28 mouse cellular contexts compared by ENCODE assay signal in genomic region chr17:37065993-37066392, GRCm38 (mm10). TPM values are rescaled to one million over a fixed set of nuclear protein-coding genes. Genes with fewer than 3 reads are reported as not detected.
DNase-seq lines count a peak whose midpoint lies in the region; ATAC-seq and TF ChIP-seq lines count a peak whose summit lies in the region.
"Had no signal": no experiment of that assay in that cellular context is flagged by ENCODE, and none has a peak within 500 bp of the region (broad histone marks: within the 10 kb centered on the region; RNA-seq: fewer than 3 reads in every experiment).

No protein-coding gene starts in this region.

- peaks cover 0 to 5% of the 10 kb centered on the region in 2 experiments; a peak in 2 of 4 replicates for H3K36me3 ChIP-seq in MEL (ENCODE audit: control insufficient read depth in 1 of 2, insufficient read depth in 2 of 2, low read length in 2 of 2)
- H3K36me3 ChIP-seq in lung, postnatal 0 days (ENCODE audit: insufficient read depth, low read length), result peaks cover 37% of the 10 kb centered on the region; the same call in 1 of the 2 replicates

- ATAC-seq in common myeloid progenitor, adult 5-6 weeks (replicated peaks; ENCODE audit: low read depth, poor library complexity, severe bottlenecking), result peak; percentile 60
- ATAC-seq in lung, postnatal 0 days, result no peak
- ATAC-seq: forebrain, embryonic 13.5 days; forebrain, embryonic 15.5 days; forebrain, postnatal 0 days; Patski had no signal

- H3K9me3 ChIP-seq in MEL (replicated peaks; ENCODE audit: insufficient read depth, low read length), result no peaks in the 10 kb centered on the region
- H3K9me3 ChIP-seq in lung, postnatal 0 days (ENCODE audit: low read length), result no peaks in the 10 kb centered on the region
- H3K9me3 ChIP-seq: embryonic facial prominence, embryonic 10.5 days; embryonic facial prominence, embryonic 12.5 days; forebrain, embryonic 13.5 days; forebrain, embryonic 15.5 days had no signal

- no peak overlapping the region for H3K4me2 ChIP-seq in lung, postnatal 0 days (replicated peaks; ENCODE audit: low read depth, low read length)
- H3K4me2 ChIP-seq: embryonic facial prominence, embryonic 12.5 days; forebrain, embryonic 13.5 days; forebrain, embryonic 15.5 days had no signal

- 96% methylated on average over 2 of the region's 2 CpGs for WGBS in lung, postnatal 0 days
- WGBS in lung, adult 2 months, result 93% methylated on average over 2 of the region's 2 CpGs

- no peaks in the 10 kb centered on the region for H3K27me3 ChIP-seq in MEL (ENCODE audit: control insufficient read depth in 1 of 2, insufficient read depth in 2 of 2, low read length in 2 of 2)
- no peaks in the 10 kb centered on the region for H3K27me3 ChIP-seq in lung, postnatal 0 days (replicated peaks; ENCODE audit: insufficient read depth, low read length)
- H3K27me3 ChIP-seq: embryonic facial prominence, embryonic 12.5 days; forebrain, embryonic 13.5 days; forebrain, embryonic 15.5 days; Patski had no signal

- no peak for TF ChIP-seq RAD21 in MEL (IDR thresholded peaks at IDR 0.05; ENCODE audit: low read depth, low read length)

- H3K4me1 ChIP-seq in MEL (ENCODE audit: control insufficient read depth in 1 of 2, insufficient read depth in 2 of 2, low read length in 2 of 2), result peaks cover 0 to 3% of the 10 kb centered on the region in 2 experiments; a peak in 1 of 4 replicates
- H3K4me1 ChIP-seq in lung, postnatal 0 days (ENCODE audit: insufficient read depth, low read depth, low read length), result no peaks in the 10 kb centered on the region
- no peaks in the 10 kb centered on the region for H3K4me1 ChIP-seq in lung, adult 2 months (ENCODE audit: control insufficient read depth, insufficient read depth, low read length)
- H3K4me1 ChIP-seq: embryonic facial prominence, embryonic 10.5 days; embryonic facial prominence, embryonic 12.5 days had no signal

- DNase-seq in layer of hippocampus, adult 2 months (ENCODE audit: low spot score in 2 of 2), result no peak
- DNase-seq in layer of hippocampus, postnatal 25 days (ENCODE audit: extremely low spot score in 1 of 2, low spot score in 1 of 2), result no peak
- DNase-seq in MEL (ENCODE audit: low read depth, low spot score), result peak; percentile 76
- no peak for DNase-seq in lung, postnatal 0 days (ENCODE audit: low spot score)
- DNase-seq in lung, adult 2 months, result no peak
- DNase-seq: adrenal gland, adult 2 months; adrenal gland, postnatal 10 days; adrenal gland, postnatal 25 days; cerebellum, adult 11 months; cerebellum, adult 18-20 months; cerebellum, adult 8-10 months; cerebellum, adult 9-11 months; cerebellum, postnatal 14 days; cerebellum, postnatal 36 days; forebrain, postnatal 0 days had no signal

- H3K9ac ChIP-seq in MEL (ENCODE audit: control insufficient read depth, low read depth, low read length, poor library complexity, severe bottlenecking), result no peak overlapping the region
- H3K9ac ChIP-seq in lung, postnatal 0 days (replicated peaks; ENCODE audit: low read depth), result no peak overlapping the region
- H3K9ac ChIP-seq: embryonic facial prominence, embryonic 12.5 days; forebrain, embryonic 13.5 days; forebrain, embryonic 15.5 days; forebrain, postnatal 0 days had no signal

- no peak for TF ChIP-seq POLR2A in MEL (IDR thresholded peaks at IDR 0.05; ENCODE audit: control insufficient read depth in 1 of 2, insufficient read depth in 1 of 2, low read depth in 1 of 2, low read length in 2 of 2, poor library complexity in 1 of 2)
- TF ChIP-seq POLR2A in lung, adult 2 months (IDR thresholded peaks at IDR 0.05; ENCODE audit: borderline replicate concordance, extremely low read depth, low read depth, low read length), result no peak

- peak overlapping the region; percentile 78; the same call in 1 of the 2 replicates for H3K27ac ChIP-seq in layer of hippocampus, adult 2 months
- H3K27ac ChIP-seq in MEL (ENCODE audit: control insufficient read depth, low read depth, low read length), result no peak overlapping the region
- H3K27ac ChIP-seq in lung, postnatal 0 days (ENCODE audit: low read length), result no peak overlapping the region
- H3K27ac ChIP-seq: embryonic facial prominence, embryonic 10.5 days; embryonic facial prominence, embryonic 12.5 days; forebrain, embryonic 13.5 days; forebrain, embryonic 15.5 days had no signal

- no peak overlapping the region for H3K4me3 ChIP-seq in layer of hippocampus, adult 2 months
- no peak overlapping the region for H3K4me3 ChIP-seq in MEL (ENCODE audit: control insufficient read depth in 1 of 2, insufficient read depth in 1 of 2, low read depth in 2 of 2, low read length in 2 of 2)
- no peak overlapping the region for H3K4me3 ChIP-seq in lung, postnatal 0 days (ENCODE audit: low read depth, low read length)
- H3K4me3 ChIP-seq in lung, adult 2 months (replicated peaks; ENCODE audit: extremely low read depth, low read depth, low read length), result no peak overlapping the region
- H3K4me3 ChIP-seq: embryonic facial prominence, embryonic 10.5 days; embryonic facial prominence, embryonic 12.5 days; forebrain, embryonic 13.5 days; forebrain, embryonic 15.5 days had no signal

- no peak for TF ChIP-seq CTCF in layer of hippocampus, adult 2 months (conservative IDR thresholded peaks at IDR 0.05)
- TF ChIP-seq CTCF in MEL (IDR thresholded peaks at IDR 0.05 in 2 of 3, conservative IDR thresholded peaks at IDR 0.05 in 1 of 3; ENCODE audit: control insufficient read depth in 1 of 3, insufficient read depth in 1 of 3, low read depth in 2 of 3, low read length in 3 of 3, poor library complexity in 1 of 3, severe bottlenecking in 1 of 3), result no peak
- no peak for TF ChIP-seq CTCF in lung, postnatal 0 days (IDR thresholded peaks at IDR 0.05)
- no peak for TF ChIP-seq CTCF in lung, adult 2 months (IDR thresholded peaks at IDR 0.05; ENCODE audit: insufficient read depth, low read length)

- no peaks in the 10 kb centered on the region for H3K79me2 ChIP-seq in MEL (ENCODE audit: control insufficient read depth, insufficient read depth, low read length, poor library complexity)

- TF ChIP-seq EP300 in MEL (IDR thresholded peaks at IDR 0.05; ENCODE audit: low read depth in 1 of 2, low read length in 2 of 2), result peak; percentile 58 to 82; a peak in 3 of 4 replicates
- no peak for TF ChIP-seq EP300 in lung, postnatal 0 days (IDR thresholded peaks at IDR 0.05)

TF ChIP-seq in MEL, 35 proteins besides CTCF, POLR2A, EP300 and RAD21 (continues in another document):
- TF ChIP-seq USF2 (IDR thresholded peaks at IDR 0.05; ENCODE audit: borderline replicate concordance in 1 of 2, insufficient read depth in 1 of 2, low read depth in 1 of 2, low read length in 2 of 2) (no peak), BHLHE40 (IDR thresholded peaks at IDR 0.05; ENCODE audit: borderline replicate concordance, low read depth, low read length) (no peak), MAZ (IDR thresholded peaks at IDR 0.05; ENCODE audit: low read depth, low read length) (no peak), CHD2 (IDR thresholded peaks at IDR 0.05; ENCODE audit: low read length) (no peak), TAL1 (IDR thresholded peaks at IDR 0.05; ENCODE audit: low read length) (no peak), POLR2AphosphoS5 (IDR thresholded peaks at IDR 0.05; ENCODE audit: borderline replicate concordance, low read depth, low read length) (no peak)

RNA-seq across cellular contexts. Expression of gene Gabbr1, which starts 20.2 kb away (rescaled TPM):
- 100 to 1,000 TPM; 682 to 738 TPM for total RNA-seq in layer of hippocampus, adult 2 months (2021)
- total RNA-seq in layer of hippocampus, postnatal 25 days (2021), result 100 to 1,000 TPM; 706 to 708 TPM
- 1.5 and 2.2 TPM in 2 replicates for total RNA-seq in MEL (2012; rRNA removed)
- polyA plus RNA-seq in MEL (2012; ENCODE audit: insufficient read depth in 1 of 2, insufficient read length in 2 of 2, low read depth in 1 of 2, low replicate concordance in 2 of 2, missing spikeins in 1 of 2), result 10 to 100 TPM in 1 of 2 experiments, not detected in 1; 14.6 TPM
- 1.3 and 3.5 TPM in 2 replicates for total RNA-seq in common myeloid progenitor, adult 5-6 weeks (2017)
- polyA plus RNA-seq in lung, postnatal 0 days (2015; fragmentation: Nextera tagmentation; extraction: Ambion mirVana), result 5.8 and 6.2 TPM in 2 replicates
- 38.0 and 46.1 TPM in 2 replicates for polyA plus RNA-seq in lung, adult 2 months (2012; rRNA removed)

RNA-seq across cellular contexts. Expression of gene Olfr90, which starts 22.3 kb away (rescaled TPM):
- total RNA-seq in layer of hippocampus, adult 2 months (2021), result not detected
- under 1 TPM in 1 of 2 experiments, not detected in 1; 0.14 TPM for total RNA-seq in layer of hippocampus, postnatal 25 days (2021)
- total RNA-seq in MEL (2012; rRNA removed), result 0.08 TPM in 1 of 2 replicates, not detected in the other
- under 1 TPM in 1 of 2 experiments, not detected in 1; 0.08 TPM for polyA plus RNA-seq in MEL (2012; ENCODE audit: insufficient read depth in 1 of 2, insufficient read length in 2 of 2, low read depth in 1 of 2, low replicate concordance in 2 of 2, missing spikeins in 1 of 2)
- total RNA-seq in common myeloid progenitor, adult 5-6 weeks (2017), result not detected in 2 replicates
- not detected in 2 replicates for polyA plus RNA-seq in lung, postnatal 0 days (2015; fragmentation: Nextera tagmentation; extraction: Ambion mirVana)
- polyA plus RNA-seq in lung, adult 2 months (2012; rRNA removed), result not detected in 2 replicates
- total RNA-seq: adrenal gland, adult 2 months; adrenal gland, postnatal 10 days; adrenal gland, postnatal 25 days; forebrain, postnatal 0 days had no signal
- polyA plus RNA-seq: adrenal gland, adult 2 months; brain, embryonic 14.5 days; C2C12; cortical plate, adult 2 months; embryonic facial prominence, embryonic 10.5 days; embryonic facial prominence, embryonic 12.5 days; embryonic facial prominence, embryonic 14.5 days; forebrain, embryonic 11.5 days; forebrain, embryonic 15.5 days; forebrain, postnatal 0 days; Patski had no signal

RNA-seq across cellular contexts. Expression of gene Olfr91, which starts 32.1 kb away (rescaled TPM):
- total RNA-seq in layer of hippocampus, adult 2 months (2021), result not detected
- not detected for total RNA-seq in layer of hippocampus, postnatal 25 days (2021)
- total RNA-seq in MEL (2012; rRNA removed), result not detected in 2 replicates
- not detected for polyA plus RNA-seq in MEL (2012; ENCODE audit: insufficient read depth in 1 of 2, insufficient read length in 2 of 2, low read depth in 1 of 2, low replicate concordance in 2 of 2, missing spikeins in 1 of 2)
- total RNA-seq in common myeloid progenitor, adult 5-6 weeks (2017), result not detected in 2 replicates
- not detected in 2 replicates for polyA plus RNA-seq in lung, postnatal 0 days (2015; fragmentation: Nextera tagmentation; extraction: Ambion mirVana)
- not detected in 2 replicates for polyA plus RNA-seq in lung, adult 2 months (2012; rRNA removed)
- total RNA-seq: adrenal gland, adult 2 months; adrenal gland, postnatal 10 days; adrenal gland, postnatal 25 days; adrenal gland, postnatal 4 days; forebrain, postnatal 0 days had no signal
- polyA plus RNA-seq: adrenal gland, adult 2 months; brain, embryonic 14.5 days; C2C12; cortical plate, adult 2 months; embryonic facial prominence, embryonic 10.5 days; embryonic facial prominence, embryonic 12.5 days; forebrain, embryonic 13.5 days; forebrain, embryonic 15.5 days; forebrain, postnatal 0 days; Patski had no signal

RNA-seq across cellular contexts. Expression of gene Mog, which starts 42.8 kb away (rescaled TPM):
- total RNA-seq in layer of hippocampus, adult 2 months (2021), result 10 to 100 TPM; 42.6 to 45.6 TPM
- 100 to 1,000 TPM in 1 of 2 experiments, 10 to 100 TPM in 1; 96.8 to 121 TPM for total RNA-seq in layer of hippocampus, postnatal 25 days (2021)
- total RNA-seq in MEL (2012; rRNA removed), result not detected in 2 replicates
- polyA plus RNA-seq in MEL (2012; ENCODE audit: insufficient read depth in 1 of 2, insufficient read length in 2 of 2, low read depth in 1 of 2, low replicate concordance in 2 of 2, missing spikeins in 1 of 2), result not detected
- total RNA-seq in common myeloid progenitor, adult 5-6 weeks (2017), result not detected in 2 replicates
- 0.07 TPM in 1 of 2 replicates, not detected in the other for polyA plus RNA-seq in lung, postnatal 0 days (2015; fragmentation: Nextera tagmentation; extraction: Ambion mirVana)
- not detected in 2 replicates for polyA plus RNA-seq in lung, adult 2 months (2012; rRNA removed)
- total RNA-seq: adrenal gland, adult 2 months; adrenal gland, postnatal 10 days; adrenal gland, postnatal 25 days; adrenal gland, postnatal 4 days; forebrain, postnatal 0 days had no signal
- polyA plus RNA-seq: adrenal gland, adult 2 months; brain, embryonic 14.5 days had no signal

RNA-seq across cellular contexts. Expression of gene Olfr92, which starts 53.9 kb away (rescaled TPM):
- total RNA-seq in layer of hippocampus, adult 2 months (2021), result not detected
- not detected for total RNA-seq in layer of hippocampus, postnatal 25 days (2021)
- total RNA-seq in MEL (2012; rRNA removed), result not detected in 2 replicates
- polyA plus RNA-seq in MEL (2012; ENCODE audit: insufficient read depth in 1 of 2, insufficient read length in 2 of 2, low read depth in 1 of 2, low replicate concordance in 2 of 2, missing spikeins in 1 of 2), result not detected
- total RNA-seq in common myeloid progenitor, adult 5-6 weeks (2017), result not detected in 2 replicates
- polyA plus RNA-seq in lung, postnatal 0 days (2015; fragmentation: Nextera tagmentation; extraction: Ambion mirVana), result not detected in 2 replicates
- polyA plus RNA-seq in lung, adult 2 months (2012; rRNA removed), result not detected in 2 replicates
- total RNA-seq: adrenal gland, adult 2 months; adrenal gland, postnatal 10 days; adrenal gland, postnatal 25 days; adrenal gland, postnatal 4 days; ES-E14; forebrain, postnatal 0 days had no signal
- polyA plus RNA-seq: adrenal gland, adult 2 months; brain, embryonic 14.5 days; C2C12; cortical plate, adult 2 months; embryonic facial prominence, embryonic 10.5 days; embryonic facial prominence, embryonic 12.5 days; embryonic facial prominence, embryonic 14.5 days; forebrain, embryonic 11.5 days; forebrain, embryonic 13.5 days; forebrain, embryonic 15.5 days; forebrain, postnatal 0 days; Patski had no signal

Comparison
In these comparisons a context has a peak if more than half of its experiments do, and no peak if none do; other contexts are left out.
1. RNA of gene Gabbr1, which starts 20.2 kb away (total RNA-seq): 682 to 738 TPM in layer of hippocampus, adult 2 months and 706 to 708 TPM in layer of hippocampus, postnatal 25 days; 1.5 to 2.2 TPM in MEL and 1.3 to 3.5 TPM in common myeloid progenitor, adult 5-6 weeks; every median in the first group is over 100 times any median in the second.